In genomic region chr7:87277225-87277624, GRCm38 (mm10) we compare ENCODE assay signal across 9 mouse cellular contexts. TPM values are rescaled to one million over a fixed set of nuclear protein-coding genes. Genes with fewer than 3 reads are reported as not detected.
A peak's percentile ranks its signal among the peaks of the same experiment; 100 is the strongest.
DNase-seq lines count a peak whose midpoint lies in the region; ATAC-seq and TF ChIP-seq lines count a peak whose summit lies in the region.
"Had no signal": no experiment of that assay in that cellular context is flagged by ENCODE, and none has a peak within 500 bp of the region (broad histone marks: within the 10 kb centered on the region; RNA-seq: fewer than 3 reads in every experiment).

No protein-coding gene starts in this region.

- H3K27me3 ChIP-seq in midbrain, embryonic 12.5 days, result no peaks in the 10 kb centered on the region
- no peaks in the 10 kb centered on the region for H3K27me3 ChIP-seq in midbrain, embryonic 15.5 days (replicated peaks)
- no peaks in the 10 kb centered on the region for H3K27me3 ChIP-seq in embryonic facial prominence, embryonic 14.5 days (replicated peaks; ENCODE audit: control insufficient read depth, insufficient read depth, low read length)
- no peaks in the 10 kb centered on the region for H3K27me3 ChIP-seq in thymus, adult 2 months (ENCODE audit: control insufficient read depth, insufficient read depth, low read length)
- H3K27me3 ChIP-seq: lung, embryonic 15.5 days had no signal

- no peaks in the 10 kb centered on the region for H3K36me3 ChIP-seq in midbrain, embryonic 12.5 days
- H3K36me3 ChIP-seq in midbrain, embryonic 15.5 days (replicated peaks), result no peaks in the 10 kb centered on the region
- H3K36me3 ChIP-seq in embryonic facial prominence, embryonic 14.5 days (ENCODE audit: control insufficient read depth, insufficient read depth, low read length), result no peaks in the 10 kb centered on the region
- no peaks in the 10 kb centered on the region for H3K36me3 ChIP-seq in thymus, adult 2 months (ENCODE audit: control insufficient read depth, insufficient read depth, low read length)
- H3K36me3 ChIP-seq: lung, embryonic 15.5 days had no signal

- peak; percentile 85 for TF ChIP-seq CTCF in layer of hippocampus, adult 2 months (conservative IDR thresholded peaks at IDR 0.05)
- TF ChIP-seq CTCF in thymus, adult 2 months (IDR thresholded peaks at IDR 0.05; ENCODE audit: borderline replicate concordance, control insufficient read depth, extremely low read depth, insufficient read depth, low read length, poor library complexity), result no peak

- ATAC-seq in midbrain, embryonic 12.5 days (ENCODE audit: low FRiP score, low read depth), result peak; percentile 68; the same call in 1 of the 2 replicates
- ATAC-seq in midbrain, embryonic 15.5 days (replicated peaks), result no peak
- ATAC-seq in embryonic facial prominence, embryonic 14.5 days (ENCODE audit: low read depth), result 0 out of 2 replicates have a peak, but pooled peaks have one; percentile 47

- no peaks in the 10 kb centered on the region for H3K9me3 ChIP-seq in midbrain, embryonic 12.5 days
- no peaks in the 10 kb centered on the region for H3K9me3 ChIP-seq in midbrain, embryonic 15.5 days
- H3K9me3 ChIP-seq in embryonic facial prominence, embryonic 14.5 days (ENCODE audit: control insufficient read depth, low read length), result no peaks in the 10 kb centered on the region
- H3K9me3 ChIP-seq: lung, embryonic 15.5 days had no signal

- DNase-seq in cerebellum, adult 9-10 months, result peak; percentile 5
- no peak for DNase-seq in cerebellum, adult 11-12 months
- DNase-seq in embryonic facial prominence, embryonic 14.5 days (ENCODE audit: low spot score), result peak; percentile 72
- peak; percentile 22 to 64 for DNase-seq in layer of hippocampus, adult 2 months (ENCODE audit: low spot score in 2 of 2)
- peak; percentile 47 to 56 for DNase-seq in right cerebral cortex, adult 2 months (ENCODE audit: low spot score in 2 of 2)
- DNase-seq in thymus, adult 2 months, result no peak

- no peak for TF ChIP-seq POLR2A in thymus, adult 2 months (IDR thresholded peaks at IDR 0.05; ENCODE audit: control insufficient read depth, extremely low read depth, insufficient read depth, low read length, poor library complexity)

- H3K27ac ChIP-seq in midbrain, embryonic 12.5 days (replicated peaks), result no peak overlapping the region
- H3K27ac ChIP-seq in midbrain, embryonic 15.5 days, result no peak overlapping the region
- no peak overlapping the region for H3K27ac ChIP-seq in embryonic facial prominence, embryonic 14.5 days (replicated peaks; ENCODE audit: low read depth, low read length)
- H3K27ac ChIP-seq in layer of hippocampus, adult 2 months, result no peak overlapping the region
- no peak overlapping the region for H3K27ac ChIP-seq in thymus, adult 2 months (ENCODE audit: control insufficient read depth, insufficient read depth, low read length)
- H3K27ac ChIP-seq: lung, embryonic 15.5 days had no signal

- no peak overlapping the region for H3K4me2 ChIP-seq in midbrain, embryonic 12.5 days (replicated peaks)
- H3K4me2 ChIP-seq in midbrain, embryonic 15.5 days, result no peak overlapping the region
- no peak overlapping the region for H3K4me2 ChIP-seq in embryonic facial prominence, embryonic 14.5 days (ENCODE audit: low read depth, low read length)
- H3K4me2 ChIP-seq: lung, embryonic 15.5 days had no signal

- WGBS in midbrain, embryonic 12.5 days, result 6% methylated on average over 1 of the region's 1 CpGs
- WGBS in midbrain, embryonic 15.5 days, result 14% methylated on average over 1 of the region's 1 CpGs
- WGBS in embryonic facial prominence, embryonic 14.5 days, result 2% methylated on average over 1 of the region's 1 CpGs
- 4% methylated on average over 1 of the region's 1 CpGs for WGBS in thymus, adult 2 months

- no peak overlapping the region for H3K9ac ChIP-seq in midbrain, embryonic 12.5 days (replicated peaks)
- no peak overlapping the region for H3K9ac ChIP-seq in midbrain, embryonic 15.5 days
- no peak overlapping the region for H3K9ac ChIP-seq in embryonic facial prominence, embryonic 14.5 days (ENCODE audit: low read depth, low read length)
- H3K9ac ChIP-seq: lung, embryonic 15.5 days had no signal

- no peak overlapping the region for H3K4me3 ChIP-seq in midbrain, embryonic 12.5 days
- H3K4me3 ChIP-seq in midbrain, embryonic 15.5 days, result no peak overlapping the region
- H3K4me3 ChIP-seq in embryonic facial prominence, embryonic 14.5 days (ENCODE audit: low read depth, low read length), result no peak overlapping the region
- no peak overlapping the region for H3K4me3 ChIP-seq in layer of hippocampus, adult 2 months
- H3K4me3 ChIP-seq in thymus, adult 2 months (ENCODE audit: control insufficient read depth, insufficient read depth, low read length), result no peak overlapping the region
- H3K4me3 ChIP-seq: lung, embryonic 15.5 days had no signal

- no peaks in the 10 kb centered on the region for H3K4me1 ChIP-seq in midbrain, embryonic 12.5 days
- no peaks in the 10 kb centered on the region for H3K4me1 ChIP-seq in midbrain, embryonic 15.5 days
- no peaks in the 10 kb centered on the region for H3K4me1 ChIP-seq in embryonic facial prominence, embryonic 14.5 days (ENCODE audit: control insufficient read depth, insufficient read depth, low read length)
- H3K4me1 ChIP-seq in thymus, adult 2 months (replicated peaks; ENCODE audit: control insufficient read depth, insufficient read depth, low read length), result no peaks in the 10 kb centered on the region
- H3K4me1 ChIP-seq: lung, embryonic 15.5 days had no signal

RNA-seq across cellular contexts. Expression of gene Nox4, which starts 31.3 kb away (rescaled TPM):
- 3.6 TPM in 2 replicates for polyA plus RNA-seq in midbrain, embryonic 12.5 days (2016; fragmentation: Nextera tagmentation; extraction: Ambion mirVana)
- polyA plus RNA-seq in midbrain, embryonic 15.5 days (2015; fragmentation: Nextera tagmentation; extraction: Ambion mirVana), result 1.8 and 2.1 TPM in 2 replicates
- 5.1 and 6.5 TPM in 2 replicates for polyA plus RNA-seq in embryonic facial prominence, embryonic 14.5 days (2014; fragmentation: Nextera tagmentation; extraction: Ambion mirVana)
- total RNA-seq in layer of hippocampus, adult 2 months (2021), result under 1 TPM; 0.27 to 0.44 TPM
- polyA plus RNA-seq in thymus, adult 2 months (2012; rRNA removed), result 0.32 and 0.36 TPM in 2 replicates

Comparison
In these comparisons a context has a peak if more than half of its experiments do, and no peak if none do; other contexts are left out.
1. DNase-seq: peak in cerebellum, adult 9-10 months (single experiment), embryonic facial prominence, embryonic 14.5 days (single experiment), layer of hippocampus, adult 2 months (2 of 2) and right cerebral cortex, adult 2 months (2 of 2); none in cerebellum, adult 11-12 months (single experiment) and thymus, adult 2 months (single experiment).